Mouse (Mus musculus): ENCODE measurements at regions not wholly inside any gene's neighbourhood (a gene's known extent, or its start where the extent isn't known, plus 50 kb on each side); places are given as distances from the start of the nearest gene placed in this dataset.

GRCm38 (mm10) chr13:54295475-54296259 is 75.5 kb upstream of the Cplx2 start:
- TF ChIP-seq CTCF (conservative IDR thresholded peaks at IDR 0.05; ENCODE audit: low read length) (no peak), POU5F1 (IDR thresholded peaks at IDR 0.05; ENCODE audit: borderline replicate concordance, low read length) (no peak)
